Mouse (Mus musculus) olfactory bulb, adult 2 months (tissue): ENCODE results near the gene Slc39a11.

Source experiments
- CTCF ChIP-seq: fragments of 200-500 bp; IDR thresholded peaks from 2 replicates; pipeline ENCODE4 v1.5.1; 2012; ENCODE audit warnings: low read depth, mild to moderate bottlenecking, low read length, moderate library complexity; ENCODE audit not compliant: insufficient read depth
- POLR2A ChIP-seq: fragments of 200-500 bp; IDR thresholded peaks from 2 replicates; pipeline ENCODE4 v1.6.1; 2012; ENCODE audit warnings: mild to moderate bottlenecking, low read depth, low read length, moderate library complexity; ENCODE audit not compliant: insufficient read depth

DNA sequence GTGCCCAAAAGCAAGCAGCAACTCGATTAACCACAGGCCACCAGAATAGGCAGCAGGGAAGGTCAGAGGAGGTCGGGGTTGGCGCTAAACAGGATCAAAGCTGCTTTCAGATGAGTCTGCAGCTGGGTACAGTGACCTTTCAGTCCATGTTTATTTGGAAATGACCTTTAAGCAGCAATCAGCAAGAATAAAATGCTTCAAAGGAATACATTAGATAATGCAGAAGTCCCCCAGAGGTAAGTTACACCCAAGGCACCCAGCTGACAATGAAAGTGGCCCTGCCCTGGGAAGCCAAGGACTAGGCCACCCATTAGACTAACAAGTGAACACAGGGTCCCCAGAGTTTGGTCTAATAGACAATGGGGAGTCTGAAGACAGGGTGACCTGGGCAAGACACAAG is 60.9 kb downstream of the Slc39a11 start:
- TF ChIP-seq POLR2A (no peak), CTCF (no peak)
